Mouse (Mus musculus) heart, embryonic 10.5 days (tissue): ENCODE results near the gene Krt23. TPM values are rescaled to one million over a fixed set of nuclear protein-coding genes. Genes with fewer than 3 reads are reported as not detected.
A peak's percentile ranks its signal among the peaks of the same experiment; 100 is the strongest.

Experiments used
- DNase-seq: peaks from one replicate; pipeline ENCODE4 v3.0.0-alpha.2; 2017; ENCODE audit warnings: low spot score
- H3K27ac ChIP-seq: fragments of 300-500 bp; sonication (generic); 2 replicates; pipeline ENCODE4 v1.5.1; 2016; ENCODE audit warnings: mild to moderate bottlenecking
- H3K27me3 ChIP-seq: fragments of 300-500 bp; sonication (generic); 2 replicates; pipeline ENCODE4 v1.6.1; 2016; ENCODE audit warnings: mild to moderate bottlenecking; ENCODE audit not compliant: poor library complexity, insufficient read depth, severe bottlenecking
- H3K36me3 ChIP-seq: fragments of 300-500 bp; sonication (generic); 2 replicates; pipeline ENCODE4 v1.6.1; 2016; ENCODE audit warnings: mild to moderate bottlenecking, moderate library complexity
- H3K4me1 ChIP-seq: fragments of 300-500 bp; sonication (generic); 2 replicates; pipeline ENCODE4 v1.6.1; 2016; ENCODE audit warnings: mild to moderate bottlenecking
- H3K4me3 ChIP-seq: fragments of 300-500 bp; sonication (generic); 2 replicates; pipeline ENCODE4 v1.5.1; 2016; ENCODE audit warnings: mild to moderate bottlenecking, moderate library complexity
- H3K9me3 ChIP-seq: fragments of 300-500 bp; sonication (generic); 2 replicates; pipeline ENCODE4 v1.6.1; 2016; ENCODE audit warnings: mild to moderate bottlenecking, moderate library complexity
- WGBS: fragments of 180-500 bp; shearing (Covaris S2); methylation state at CpG from one replicate; pipeline ENCODE4 v1.1.7; 2016; 5-methylcytosine and 5-hydroxymethylcytosine counted together
- polyA plus RNA-seq: library from polyadenylated mRNA; unstranded; fragments of >200 nt; fragmentation: Nextera tagmentation; extraction: Ambion mirVana; gene quantifications from 2 replicates; pipeline ENCODE4 v1.2.1, GENCODE M21; 2016

Gene Krt23
- polyA plus RNA-seq, 1 experiment from 2014 or later = 0.38 TPM

GRCm38 (mm10) chr11:99437972-99438371 lies 55.0 kb downstream of the Krt23 start, which contains the start of gene Krt20:
Krt20 (minus strand) TSS chr11:99438150.
- 35% methylated on average over 10 of the region's 10 CpGs for WGBS
- Histone ChIP-seq H3K4me1 (peaks cover 7% of the 10 kb centered on the region), H3K4me3 (peak within 1 kb of the TSS; percentile 37), H3K27ac (peak within 1 kb of the TSS; percentile 67; the same call in 1 of the 2 replicates), H3K36me3 (no peaks in the 10 kb centered on the region), H3K27me3 (no peaks in the 10 kb centered on the region), H3K9me3 (no peaks in the 10 kb centered on the region)
- no peak for DNase-seq

DNA sequence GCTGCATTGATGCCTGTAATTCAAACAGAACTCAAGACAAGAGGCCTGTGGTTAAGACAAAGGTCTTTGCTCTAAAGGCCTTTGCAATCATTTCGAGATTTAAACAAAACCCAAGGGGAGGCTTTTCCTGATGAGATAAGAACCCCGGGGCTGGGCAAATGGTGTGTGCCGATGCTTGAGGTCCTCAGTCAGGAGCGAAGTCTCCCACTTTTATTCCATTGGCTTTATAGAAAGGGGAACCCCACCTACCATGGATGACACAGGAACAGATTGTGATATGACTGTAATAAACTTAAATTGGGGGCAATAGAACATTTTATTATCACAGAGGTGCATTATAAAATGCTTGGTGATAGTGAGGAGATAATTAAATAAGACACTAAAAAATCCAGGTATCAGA lies 56.3 kb downstream of the Krt23 start:
- no peaks in the 10 kb centered on the region for H3K27me3 ChIP-seq
- H3K27ac ChIP-seq = no peak overlapping the region
- WGBS = 67% methylated on average over 4 of the region's 4 CpGs
- peaks cover 7% of the 10 kb centered on the region for H3K4me1 ChIP-seq
- no peak overlapping the region for H3K4me3 ChIP-seq
- DNase-seq = no peak
- no peaks in the 10 kb centered on the region for H3K9me3 ChIP-seq
- H3K36me3 ChIP-seq = no peaks in the 10 kb centered on the region

- no peaks in the 10 kb centered on the region for H3K36me3 ChIP-seq
- DNase-seq = no peak
- no peak overlapping the region for H3K27ac ChIP-seq
- no peak overlapping the region for H3K4me3 ChIP-seq
- no peaks in the 10 kb centered on the region for H3K9me3 ChIP-seq
- no peaks in the 10 kb centered on the region for H3K4me1 ChIP-seq
- H3K27me3 ChIP-seq = no peaks in the 10 kb centered on the region
- 54% methylated on average over 12 of the region's 12 CpGs for WGBS
These were observed 62.3 kb downstream of the Krt23 start for GRCm38 (mm10) chr11:99430670-99431069.

Other genes with a start within 250 kb of the Krt23 start
- gene Krt222, start 249.1 kb downstream of the Krt23 start, polyA plus RNA-seq = 0.68 and 1.6 TPM in 2 replicates
- gene Krt24, start 207.9 kb downstream of the Krt23 start, polyA plus RNA-seq = not detected in 2 replicates
- not detected in 2 replicates for gene Krt25, start 170.2 kb downstream of the Krt23 start, polyA plus RNA-seq
- not detected in 2 replicates for gene Krt26, start 155.2 kb downstream of the Krt23 start, polyA plus RNA-seq
- gene Krt27, start 142.0 kb downstream of the Krt23 start, polyA plus RNA-seq = not detected in 2 replicates
- gene Krt28, start 118.2 kb downstream of the Krt23 start, polyA plus RNA-seq = 0.20 and 0.39 TPM in 2 replicates
- 11.4 and 14.6 TPM in 2 replicates for gene Krt10, start 103.8 kb downstream of the Krt23 start, polyA plus RNA-seq
- not detected in 2 replicates for gene Krt12, start 70.9 kb downstream of the Krt23 start, polyA plus RNA-seq
- gene Krt20, start 55.0 kb downstream of the Krt23 start, polyA plus RNA-seq = 6.6 and 9.5 TPM in 2 replicates
- not detected in 2 replicates for gene Krt39, start 28.2 kb upstream of the Krt23 start, polyA plus RNA-seq
- not detected in 2 replicates for gene Krt40, start 50.0 kb upstream of the Krt23 start, polyA plus RNA-seq
- not detected in 2 replicates for gene Krtap3-3, start 57.7 kb upstream of the Krt23 start, polyA plus RNA-seq
- not detected in 2 replicates for gene Krtap3-2, start 63.7 kb upstream of the Krt23 start, polyA plus RNA-seq
- gene Gm11939, start 66.3 kb upstream of the Krt23 start, polyA plus RNA-seq = not detected in 2 replicates
- not detected in 2 replicates for gene Krtap3-1, start 73.5 kb upstream of the Krt23 start, polyA plus RNA-seq
- not detected in 2 replicates for gene Krtap1-5, start 87.9 kb upstream of the Krt23 start, polyA plus RNA-seq
- gene Krtap1-4, start 90.5 kb upstream of the Krt23 start, polyA plus RNA-seq = not detected in 2 replicates
- gene Krtap1-3, start 98.2 kb upstream of the Krt23 start, polyA plus RNA-seq = not detected in 2 replicates
- gene Krtap9-3, start 105.0 kb upstream of the Krt23 start, polyA plus RNA-seq = not detected in 2 replicates
- gene Gm11938, start 110.2 kb upstream of the Krt23 start, polyA plus RNA-seq = not detected in 2 replicates
- gene Gm11937, start 117.1 kb upstream of the Krt23 start, polyA plus RNA-seq = not detected in 2 replicates
- gene Krtap2-4, start 121.7 kb upstream of the Krt23 start, polyA plus RNA-seq = not detected in 2 replicates
- gene Gm11562, start 127.3 kb upstream of the Krt23 start, polyA plus RNA-seq = not detected in 2 replicates
- gene Krtap4-1, start 135.1 kb upstream of the Krt23 start, polyA plus RNA-seq = not detected in 2 replicates
- gene Krtap4-2, start 141.9 kb upstream of the Krt23 start, polyA plus RNA-seq = not detected in 2 replicates
- gene Krtap4-7, start 151.0 kb upstream of the Krt23 start, polyA plus RNA-seq = not detected in 2 replicates
- not detected in 2 replicates for gene Gm11555, start 157.1 kb upstream of the Krt23 start, polyA plus RNA-seq
- gene Gm11563, start 165.8 kb upstream of the Krt23 start, polyA plus RNA-seq = not detected in 2 replicates
- not detected in 2 replicates for gene Krtap4-6, start 172.8 kb upstream of the Krt23 start, polyA plus RNA-seq
- not detected in 2 replicates for gene Gm14190, start 197.6 kb upstream of the Krt23 start, polyA plus RNA-seq
- gene Gm14180, start 241.2 kb upstream of the Krt23 start, polyA plus RNA-seq = not detected in 2 replicates